Mouse (Mus musculus): ENCODE measurements around the gene Nol9. TPM values are rescaled to one million over a fixed set of nuclear protein-coding genes. Genes with fewer than 3 reads are reported as not detected.

Nol9 gene
- total and polyA plus RNA-seq, 2 experiments from 2014 or later: 7.8 to 8.0 TPM

- H3K4me3 ChIP-seq (ENCODE audit: low read depth, low read length): peak overlapping the region; percentile 69
- DNase-seq (ENCODE audit: low spot score) (no peak), ATAC-seq (ENCODE audit: insufficient read depth, low read depth) (no peak)
- peak overlapping the region; percentile 88 for H3K4me2 ChIP-seq (ENCODE audit: low read depth, low read length)
- peak overlapping the region; percentile 69 for H3K9ac ChIP-seq (replicated peaks; ENCODE audit: low read depth, low read length)
- H3K4me1 ChIP-seq (ENCODE audit: control insufficient read depth, insufficient read depth): peaks cover 18% of the 10 kb centered on the region
- TF ChIP-seq CTCF (IDR thresholded peaks at IDR 0.05; ENCODE audit: low read depth) (no peak), EP300 (IDR thresholded peaks at IDR 0.05; ENCODE audit: low read depth) (no peak)
- WGBS: 11% methylated on average over 12 of the region's 12 CpGs
- no peaks in the 10 kb centered on the region for H3K36me3 ChIP-seq (replicated peaks; ENCODE audit: control insufficient read depth, insufficient read depth, low read length)
- peak overlapping the region; percentile 51 for H3K27ac ChIP-seq (ENCODE audit: low read depth)
- 0 out of 2 replicates have a peak, but pooled peaks cover 3% of the 10 kb centered on the region for H3K9me3 ChIP-seq (replicated peaks; ENCODE audit: control insufficient read depth, low read length)
- H3K27me3 ChIP-seq (ENCODE audit: control insufficient read depth, insufficient read depth, low read length): 0 out of 2 replicates have a peak, but pooled peaks cover 4% of the 10 kb centered on the region
These were observed 48.3 kb downstream of the Nol9 start for GRCm38 (mm10) chr4:152087211-152088081.

- DNase-seq (ENCODE audit: low spot score) (no peak), ATAC-seq (ENCODE audit: insufficient read depth, low read depth) (no peak)
- TF ChIP-seq CTCF (IDR thresholded peaks at IDR 0.05; ENCODE audit: low read depth) (no peak), EP300 (IDR thresholded peaks at IDR 0.05; ENCODE audit: low read depth) (no peak)
- WGBS: 28% methylated on average over 4 of the region's 4 CpGs
- H3K27me3 ChIP-seq (ENCODE audit: control insufficient read depth, insufficient read depth, low read length): 0 out of 2 replicates have a peak, but pooled peaks cover 4% of the 10 kb centered on the region
- peak overlapping the region; percentile 88 for H3K4me2 ChIP-seq (ENCODE audit: low read depth, low read length)
- no peaks in the 10 kb centered on the region for H3K36me3 ChIP-seq (replicated peaks; ENCODE audit: control insufficient read depth, insufficient read depth, low read length)
- peaks cover 18% of the 10 kb centered on the region for H3K4me1 ChIP-seq (ENCODE audit: control insufficient read depth, insufficient read depth)
- H3K4me3 ChIP-seq (ENCODE audit: low read depth, low read length): peak overlapping the region; percentile 69; the same call in 1 of the 2 replicates
- H3K9me3 ChIP-seq (replicated peaks; ENCODE audit: control insufficient read depth, low read length): 0 out of 2 replicates have a peak, but pooled peaks cover 3% of the 10 kb centered on the region
- H3K27ac ChIP-seq (ENCODE audit: low read depth): no peak overlapping the region
- no peak overlapping the region for H3K9ac ChIP-seq (replicated peaks; ENCODE audit: low read depth, low read length)
These were observed 49.0 kb downstream of the Nol9 start for GRCm38 (mm10) chr4:152088133-152088532.

GRCm38 (mm10) chr4:152088556-152089120 lies 49.5 kb downstream of the Nol9 start:
- no peak overlapping the region for H3K9ac ChIP-seq (replicated peaks; ENCODE audit: low read depth, low read length)
- 0 out of 2 replicates have a peak overlapping the region, but pooled peaks have one; percentile 88 for H3K4me2 ChIP-seq (ENCODE audit: low read depth, low read length)
- peaks cover 18% of the 10 kb centered on the region for H3K4me1 ChIP-seq (ENCODE audit: control insufficient read depth, insufficient read depth)
- H3K4me3 ChIP-seq (ENCODE audit: low read depth, low read length): no peak overlapping the region
- DNase-seq (ENCODE audit: low spot score): no peak
- 0 out of 2 replicates have a peak, but pooled peaks cover 4% of the 10 kb centered on the region for H3K27me3 ChIP-seq (ENCODE audit: control insufficient read depth, insufficient read depth, low read length)
- no peaks in the 10 kb centered on the region for H3K36me3 ChIP-seq (replicated peaks; ENCODE audit: control insufficient read depth, insufficient read depth, low read length)
- no peak for ATAC-seq (ENCODE audit: insufficient read depth, low read depth)
- TF ChIP-seq EP300 (IDR thresholded peaks at IDR 0.05; ENCODE audit: low read depth): no peak
- TF ChIP-seq CTCF (IDR thresholded peaks at IDR 0.05; ENCODE audit: low read depth): no peak
- H3K27ac ChIP-seq (ENCODE audit: low read depth): no peak overlapping the region
- 63% methylated on average over 8 of the region's 8 CpGs for WGBS
- 0 out of 2 replicates have a peak, but pooled peaks cover 3% of the 10 kb centered on the region for H3K9me3 ChIP-seq (replicated peaks; ENCODE audit: control insufficient read depth, low read length)

GRCm38 (mm10) chr4:152090191-152090590 lies 51.1 kb downstream of the Nol9 start:
- 60% methylated on average over 9 of the region's 9 CpGs for WGBS
- TF ChIP-seq CTCF (IDR thresholded peaks at IDR 0.05; ENCODE audit: low read depth) (no peak), EP300 (IDR thresholded peaks at IDR 0.05; ENCODE audit: low read depth) (no peak)
- Histone ChIP-seq H3K4me1 (ENCODE audit: control insufficient read depth, insufficient read depth) (peaks cover 18% of the 10 kb centered on the region), H3K4me2 (ENCODE audit: low read depth, low read length) (no peak overlapping the region), H3K27me3 (ENCODE audit: control insufficient read depth, insufficient read depth, low read length) (0 out of 2 replicates have a peak, but pooled peaks cover 2% of the 10 kb centered on the region), H3K36me3 (replicated peaks; ENCODE audit: control insufficient read depth, insufficient read depth, low read length) (no peaks in the 10 kb centered on the region), H3K9me3 (replicated peaks; ENCODE audit: control insufficient read depth, low read length) (0 out of 2 replicates have a peak, but pooled peaks cover 3% of the 10 kb centered on the region), H3K9ac (replicated peaks; ENCODE audit: low read depth, low read length) (no peak overlapping the region), H3K27ac (ENCODE audit: low read depth) (no peak overlapping the region), H3K4me3 (ENCODE audit: low read depth, low read length) (no peak overlapping the region)
- DNase-seq (ENCODE audit: low spot score) (no peak), ATAC-seq (ENCODE audit: insufficient read depth, low read depth) (no peak)

GRCm38 (mm10) chr4:152092751-152093293 lies 53.7 kb downstream of the Nol9 start:
- no peak for ATAC-seq (ENCODE audit: insufficient read depth, low read depth)
- 39% methylated on average over 8 of the region's 8 CpGs for WGBS

More at GRCm38 (mm10) chr4:152092751-152093293, 53.7 kb downstream of the Nol9 start:
- H3K9ac ChIP-seq (replicated peaks; ENCODE audit: low read depth, low read length): 0 out of 2 replicates have a peak overlapping the region, but pooled peaks have one; percentile 30
- H3K36me3 ChIP-seq (replicated peaks; ENCODE audit: control insufficient read depth, insufficient read depth, low read length): no peaks in the 10 kb centered on the region
- H3K4me3 ChIP-seq (ENCODE audit: low read depth, low read length): no peak overlapping the region
- no peak overlapping the region for H3K4me2 ChIP-seq (ENCODE audit: low read depth, low read length)
- no peaks in the 10 kb centered on the region for H3K9me3 ChIP-seq (replicated peaks; ENCODE audit: control insufficient read depth, low read length)
- H3K27me3 ChIP-seq (ENCODE audit: control insufficient read depth, insufficient read depth, low read length): no peaks in the 10 kb centered on the region
- peaks cover 11% of the 10 kb centered on the region for H3K4me1 ChIP-seq (ENCODE audit: control insufficient read depth, insufficient read depth)
- DNase-seq (ENCODE audit: low spot score): no peak
- H3K27ac ChIP-seq (ENCODE audit: low read depth): no peak overlapping the region
- TF ChIP-seq EP300 (IDR thresholded peaks at IDR 0.05; ENCODE audit: low read depth) (no peak), CTCF (IDR thresholded peaks at IDR 0.05; ENCODE audit: low read depth) (no peak)

Measured in heart, postnatal 0 days (tissue).